Mouse (Mus musculus) small intestine, adult 10 weeks (tissue): Measurements from ENCODE around the gene Gtf3c3. TPM values are rescaled to one million over a fixed set of nuclear protein-coding genes. Genes with fewer than 3 reads are reported as not detected.

ENCODE experiments used
- polyA plus RNA-seq: library from polyadenylated mRNA; stranded (reverse); fragments of 350-450 nt; fragmentation: Illumina TruSeq; extraction: RNeasy Lipid Tissue Mini Kit (QIAGEN cat#74804); gene quantifications from one replicate; pipeline ENCODE4 v1.2.3, GENCODE M21; 2014; ENCODE audit warnings: low replicate concordance

Gene Gtf3c3
- polyA plus RNA-seq: 29.1 TPM

GRCm38 (mm10) chr1:54438340-54439079, at the start of gene Gtf3c3:
TSS of gene Gtf3c3 (minus strand) at chr1:54438971.

Other genes with a start within 250 kb of the Gtf3c3 start
- gene Hecw2, start 243.8 kb downstream of the Gtf3c3 start, polyA plus RNA-seq: 1.3 TPM
- not detected for gene Ccdc150, start 188.3 kb downstream of the Gtf3c3 start, polyA plus RNA-seq
- gene Pgap1, start 118.7 kb upstream of the Gtf3c3 start, polyA plus RNA-seq: 16.3 TPM